Mouse (Mus musculus) left cerebral cortex, adult 2 months (tissue): ENCODE measurements at regions not wholly inside any gene's neighbourhood (a gene's known extent, or its start where the extent isn't known, plus 50 kb on each side); places are given as distances from the start of the nearest gene placed in this dataset.
A peak's percentile ranks its signal among the peaks of the same experiment; 100 is the strongest.

Experiments used
- DNase-seq, 2 experiments: peaks; one replicate each; pipeline ENCODE4 v3.0.0; 2021 to 2022; ENCODE audit warnings: low spot score in 2 of 2, mixed read lengths in 1 of 2; ENCODE audit errors: extremely low spot score in 1 of 2
- H3K27ac ChIP-seq: fragments of 200-600 bp; 2 replicates; pipeline ENCODE4 v1.8.1; 2022
- H3K4me3 ChIP-seq: fragments of 200-600 bp; 2 replicates; pipeline ENCODE4 v1.8.1; 2022
- CTCF ChIP-seq: fragments of 200-600 bp; IDR thresholded peaks from 2 replicates; pipeline ENCODE4 v1.8.1; 2022; ENCODE audit warnings: antibody characterized with exemption, mild to moderate bottlenecking, moderate library complexity
- intact Hi-C: fragments of 180-260 bp; cut with DNase I; formaldehyde crosslinking; loops from one replicate; pipeline ENCODE4 v1.15.1; 2025

- intact Hi-C loops = no loop called here
- Histone ChIP-seq H3K4me3 (no peak overlapping the region), H3K27ac (no peak overlapping the region)
- no peak for TF ChIP-seq CTCF
- DNase-seq = no peak
These were observed 62.1 kb upstream of the Pfn2 start for GRCm38 (mm10) chr3:57910020-57910419.

- TF ChIP-seq CTCF = no peak
- Histone ChIP-seq H3K4me3 (no peak overlapping the region), H3K27ac (peak overlapping the region; percentile 13; the same call in 1 of the 2 replicates)
- peak in 1 of 2 experiments; percentile 33 for DNase-seq
- intact Hi-C loops = loop anchor here (2.0 kb wide), 1 partner anchor 65 kb away; no protein-coding TSS in a partner anchor
These were observed 64.1 kb upstream of the Pfn2 start for GRCm38 (mm10) chr3:57911831-57912596.

GRCm38 (mm10) chr3:57912650-57913343 is 64.9 kb upstream of the Pfn2 start:
- Histone ChIP-seq H3K27ac (peak overlapping the region; percentile 13; the same call in 1 of the 2 replicates), H3K4me3 (no peak overlapping the region)
- peak; percentile 24 for TF ChIP-seq CTCF
- intact Hi-C loops = loop anchor here (2.0 kb wide), 1 partner anchor 66 kb away; no protein-coding TSS in a partner anchor
- DNase-seq = no peak

DNA sequence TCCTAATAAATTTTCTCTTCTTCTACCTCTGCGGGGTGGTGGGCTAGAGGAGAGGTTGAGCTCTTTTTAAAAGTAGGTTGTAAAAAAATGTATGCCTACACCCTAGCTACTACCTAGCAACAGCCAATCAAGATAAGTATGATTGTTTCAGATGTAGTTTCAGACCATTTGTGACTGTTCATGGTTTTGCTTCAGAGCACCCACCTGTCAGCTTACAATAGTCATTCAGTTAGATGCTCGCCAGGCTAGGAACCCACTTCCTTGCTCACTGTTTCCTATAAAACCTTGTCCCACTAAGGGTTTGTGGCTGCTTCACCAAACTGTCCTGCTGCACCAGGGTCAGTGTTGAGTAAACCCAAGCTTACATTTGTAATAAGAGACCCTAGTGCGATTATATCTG is 66.8 kb upstream of the Pfn2 start:
- intact Hi-C loops = no loop called here
- no peak for DNase-seq
- Histone ChIP-seq H3K27ac (no peak overlapping the region), H3K4me3 (no peak overlapping the region)
- no peak for TF ChIP-seq CTCF

DNA sequence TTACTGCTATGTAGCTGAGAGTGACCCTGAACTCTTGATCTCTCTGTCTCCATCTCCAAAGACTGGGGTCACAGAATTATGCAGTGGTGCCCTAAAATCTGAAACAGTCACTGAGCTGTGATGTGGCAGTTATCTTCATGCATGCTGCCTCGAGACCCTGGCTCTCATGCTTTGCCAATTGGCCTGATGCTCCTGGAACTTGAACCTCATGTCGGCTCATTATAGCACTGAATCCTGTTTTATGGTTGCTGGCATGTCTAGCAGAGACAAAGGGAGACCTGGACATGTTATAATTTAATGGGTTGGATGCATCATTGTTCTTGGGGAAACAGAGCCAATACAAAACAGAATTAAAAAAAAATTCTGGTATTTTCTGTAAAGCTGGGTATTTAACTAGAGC is 71.0 kb upstream of the Pfn2 start:
- H3K4me3 ChIP-seq = no peak overlapping the region
- no peak overlapping the region for H3K27ac ChIP-seq
- intact Hi-C loops = no loop called here
- no peak for DNase-seq
- TF ChIP-seq CTCF = no peak

- no peak overlapping the region for H3K4me3 ChIP-seq
- H3K27ac ChIP-seq = no peak overlapping the region
- no peak for DNase-seq
- intact Hi-C loops = no loop called here
- TF ChIP-seq CTCF = no peak
These were observed 71.7 kb upstream of the Pfn2 start for GRCm38 (mm10) chr3:57919390-57920089.

- H3K27ac ChIP-seq = no peak overlapping the region
- TF ChIP-seq CTCF = no peak
- DNase-seq = no peak
- no peak overlapping the region for H3K4me3 ChIP-seq
- intact Hi-C loops = no loop called here
These were observed 72.2 kb upstream of the Pfn2 start for GRCm38 (mm10) chr3:57920090-57920432.

DNA sequence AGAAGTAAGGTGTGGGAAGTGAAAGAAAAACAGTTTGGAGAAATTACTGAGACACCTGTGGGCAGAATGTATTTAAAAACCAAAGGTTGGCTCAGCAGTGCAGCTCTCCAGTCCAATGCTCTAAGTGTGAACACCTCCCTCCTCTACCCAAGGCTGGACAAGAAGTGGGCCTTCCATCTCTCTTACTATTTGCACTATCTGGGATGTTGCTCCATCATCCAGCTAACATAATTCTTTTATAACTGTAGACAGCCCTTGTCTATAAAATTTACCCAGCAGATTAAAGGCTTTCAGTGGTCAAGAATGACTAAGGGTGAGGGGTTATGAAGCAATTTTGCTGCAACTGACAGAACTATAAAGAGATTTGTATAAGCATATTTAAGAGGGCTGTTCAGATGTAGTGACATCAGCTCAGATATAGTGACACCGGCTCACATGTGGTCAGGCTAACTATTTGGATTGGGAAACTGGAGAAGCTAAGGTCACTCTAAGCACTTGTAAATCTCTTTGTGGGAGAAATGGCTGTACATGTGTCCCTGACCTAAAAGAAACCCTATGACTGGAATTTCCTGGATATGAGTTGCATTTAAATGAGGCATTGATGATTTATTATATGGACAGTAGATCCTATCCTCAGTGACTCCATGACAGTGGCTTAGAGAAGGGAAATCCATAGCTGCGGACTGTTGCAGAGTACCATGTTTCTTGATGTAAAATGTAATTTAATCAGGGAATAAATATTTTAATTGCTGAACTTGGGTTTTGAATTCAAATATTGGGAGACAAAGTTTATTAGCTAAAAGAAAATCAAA is 73.4 kb upstream of the Pfn2 start:
- TF ChIP-seq CTCF = no peak

DNA sequence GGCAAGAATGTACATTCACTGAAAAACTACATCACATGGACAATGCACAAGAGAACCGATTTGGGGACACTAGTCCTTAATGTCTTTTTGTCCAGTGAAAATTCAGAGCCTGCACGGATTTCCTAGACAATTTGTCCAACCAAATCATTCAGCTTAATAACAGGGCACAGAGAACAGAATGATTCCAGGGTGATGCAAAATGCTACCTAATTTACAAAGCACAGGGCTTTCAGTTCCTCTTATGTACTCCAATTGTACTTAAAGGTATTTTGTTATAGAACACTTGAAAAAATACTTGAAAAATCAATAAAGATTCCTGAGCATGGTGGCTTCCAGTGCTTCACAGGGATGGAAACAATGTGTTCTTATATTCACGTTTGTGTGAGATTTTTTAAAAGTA is 75.2 kb upstream of the Pfn2 start:
- Histone ChIP-seq H3K27ac (no peak overlapping the region), H3K4me3 (no peak overlapping the region)
- DNase-seq = no peak
- no peak for TF ChIP-seq CTCF
- intact Hi-C loops = no loop called here

More for the DNA sequence above, 73.4 kb upstream of the Pfn2 start:
- intact Hi-C loops = no loop called here
- H3K27ac ChIP-seq = no peak overlapping the region
- no peak overlapping the region for H3K4me3 ChIP-seq
- DNase-seq = no peak

- DNase-seq = no peak
- no peak for TF ChIP-seq CTCF
These were observed 85.0 kb upstream of the Pfn2 start for GRCm38 (mm10) chr3:57932657-57933539.

More at GRCm38 (mm10) chr3:57932657-57933539, 85.0 kb upstream of the Pfn2 start:
- H3K4me3 ChIP-seq = no peak overlapping the region
- no peak overlapping the region for H3K27ac ChIP-seq
- intact Hi-C loops = no loop called here
